Mouse (Mus musculus): ENCODE results near the gene Dars2.

DNA sequence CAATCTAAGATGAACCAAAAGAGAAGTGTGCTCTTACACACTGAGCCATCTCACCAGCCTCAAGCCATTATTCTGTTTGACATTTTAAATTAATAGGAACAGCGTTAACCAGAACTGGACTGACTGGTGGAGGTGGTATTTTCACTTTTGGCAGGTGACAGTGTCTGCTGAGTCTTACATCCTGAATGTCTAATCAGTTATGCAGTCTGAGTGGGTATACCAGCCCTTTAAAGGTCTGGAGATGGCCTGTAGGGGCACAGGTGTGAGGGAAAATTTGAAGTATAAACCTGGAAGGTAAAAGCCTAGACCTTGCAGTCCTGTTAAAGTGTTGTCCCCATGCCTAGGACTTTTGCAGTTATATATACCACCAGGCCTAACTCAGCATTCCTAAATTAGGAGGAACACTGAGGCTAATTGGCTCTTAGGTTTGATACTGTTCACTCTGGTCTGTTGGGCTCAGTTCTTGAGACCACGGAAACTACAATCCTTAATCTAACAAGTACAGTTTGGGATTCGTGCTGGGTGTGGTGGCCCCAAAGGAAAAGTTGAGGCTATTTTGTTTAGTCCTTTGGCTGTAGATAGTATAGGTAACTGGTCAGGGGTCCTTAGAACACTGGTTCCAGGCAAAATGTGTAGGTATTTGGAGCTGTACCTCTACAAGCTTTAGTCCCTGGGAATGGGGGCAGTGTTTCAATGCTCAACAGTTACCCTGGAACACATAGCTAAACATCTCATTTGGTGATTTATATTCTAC lies 31.3 kb downstream of the Dars2 start:
- TF ChIP-seq CTCF (IDR thresholded peaks at IDR 0.05), result no peak
- no peak for TF ChIP-seq EP300 (IDR thresholded peaks at IDR 0.05)
